Mouse (Mus musculus): ENCODE data around the gene Rbm19. TPM values are rescaled to one million over a fixed set of nuclear protein-coding genes. Genes with fewer than 3 reads are reported as not detected.
"Not testable (repeated sequence)": the region's sequence is repeated elsewhere in the genome, so short reads cannot be mapped to it uniquely, and the experiment has no call there.

Gene Rbm19
- polyA plus RNA-seq, 1 experiment from 2014 or later, result 32.0 TPM

DNA sequence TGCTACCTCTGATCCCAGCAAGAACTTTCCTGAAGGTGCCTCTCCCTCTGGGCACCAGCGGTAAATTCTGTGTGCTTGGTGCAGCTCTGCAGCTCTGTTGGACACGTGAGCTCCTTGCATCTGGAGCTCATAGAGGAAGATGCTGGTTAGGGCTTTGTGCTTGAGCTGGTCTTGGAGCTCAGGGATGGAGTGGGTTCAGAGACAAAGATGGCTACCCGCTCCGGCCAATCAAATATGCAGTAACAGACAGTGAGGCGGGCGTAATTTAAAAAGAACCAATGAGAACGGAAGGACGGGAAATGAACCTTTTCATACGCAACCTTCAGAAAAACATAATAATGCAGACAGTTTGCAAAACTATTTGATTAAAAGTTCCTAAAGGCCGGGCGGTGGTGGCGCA lies 1.9 kb upstream of the Rbm19 start:
- peaks cover 7% of the 10 kb centered on the region for H3K36me3 ChIP-seq
- no peak for DNase-seq (ENCODE audit: low spot score)
- WGBS, result 84% methylated on average over 12 of the region's 12 CpGs

DNA sequence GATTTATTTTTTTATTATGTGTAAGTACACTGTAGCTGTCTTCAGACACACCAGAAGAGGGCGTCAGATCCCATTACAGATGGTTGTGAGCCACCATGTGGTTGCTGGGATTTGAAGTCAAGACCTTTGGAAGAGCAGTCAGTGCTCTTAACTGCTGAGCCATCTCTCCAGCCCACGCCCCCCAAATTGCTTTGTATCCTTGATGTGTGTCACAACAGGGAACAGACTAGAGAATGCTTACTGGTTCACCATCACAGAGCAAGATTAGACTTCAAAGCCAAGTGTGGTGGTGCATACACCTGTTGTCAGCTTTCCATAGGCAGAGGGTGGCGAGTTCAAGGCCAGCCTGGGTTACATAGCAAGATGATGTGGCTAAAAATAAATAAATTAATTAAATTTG lies 896 bp downstream of the Rbm19 start:
- not testable (repeated sequence) for H3K9me3 ChIP-seq (replicated peaks); H3K27me3 ChIP-seq (ENCODE audit: low read depth, poor library complexity, severe bottlenecking); DNase-seq (ENCODE audit: low spot score); H3K27ac ChIP-seq (replicated peaks)
- Histone ChIP-seq H3K36me3 (peaks cover 35% of the 10 kb centered on the region), H3K4me3 (peak overlapping the region; percentile 93), H3K4me1 (peaks cover 15% of the 10 kb centered on the region)
- WGBS, result 41% methylated on average over 3 of the region's 3 CpGs

More for the DNA sequence above, 1.9 kb upstream of the Rbm19 start:
- Histone ChIP-seq H3K27me3 (ENCODE audit: low read depth, poor library complexity, severe bottlenecking) (no peaks in the 10 kb centered on the region), H3K4me1 (peaks cover 15% of the 10 kb centered on the region), H3K4me3 (no peak overlapping the region), H3K9me3 (replicated peaks) (no peaks in the 10 kb centered on the region), H3K27ac (replicated peaks) (no peak overlapping the region)

DNA sequence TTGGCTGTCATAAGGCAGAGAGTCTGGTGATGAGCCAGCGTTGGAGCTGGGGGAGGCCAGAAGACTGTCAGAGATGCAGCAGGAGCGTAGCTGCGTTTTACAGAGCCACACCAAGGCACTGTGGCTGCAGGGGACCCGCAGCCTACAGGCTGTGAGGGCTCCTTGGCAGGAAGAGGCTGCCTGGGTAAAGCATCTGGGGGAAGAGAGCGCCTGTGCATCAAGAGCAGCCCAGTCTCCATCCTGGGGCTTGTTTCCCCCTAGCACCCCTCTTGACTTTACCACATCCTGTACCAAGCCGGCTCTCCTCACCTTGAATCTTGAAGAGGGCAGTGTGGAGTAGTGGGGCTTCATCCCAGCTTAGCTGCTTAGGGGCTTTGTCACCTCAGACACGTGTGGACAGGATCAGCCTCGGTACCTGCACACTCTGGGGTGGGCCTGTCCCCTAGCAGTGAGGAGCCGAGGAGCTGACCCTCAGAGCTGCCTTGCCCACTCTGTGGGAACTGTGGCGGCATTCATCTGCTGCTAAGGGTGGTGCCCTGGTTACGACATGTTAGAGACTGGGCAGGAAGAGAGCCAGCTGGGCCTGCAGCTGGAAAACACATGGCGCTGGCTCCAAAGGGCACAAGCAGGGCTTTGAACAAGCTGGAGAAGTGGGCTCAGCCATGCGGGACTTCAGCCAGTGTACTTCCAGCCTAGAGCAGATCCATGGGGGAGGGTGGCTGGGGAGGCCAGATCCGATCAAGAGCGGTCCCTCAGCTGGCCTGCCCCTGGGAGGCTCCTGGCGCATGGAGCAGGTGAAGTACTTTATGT lies 8.8 kb downstream of the Rbm19 start:
- DNase-seq (ENCODE audit: low spot score), result no peak
- Histone ChIP-seq H3K27ac (replicated peaks) (no peak overlapping the region), H3K36me3 (peaks cover 100% of the 10 kb centered on the region), H3K9me3 (replicated peaks) (no peaks in the 10 kb centered on the region), H3K4me3 (no peak overlapping the region), H3K27me3 (ENCODE audit: low read depth, poor library complexity, severe bottlenecking) (no peaks in the 10 kb centered on the region), H3K4me1 (no peaks in the 10 kb centered on the region)
- 94% methylated on average over 16 of the region's 16 CpGs for WGBS

DNA sequence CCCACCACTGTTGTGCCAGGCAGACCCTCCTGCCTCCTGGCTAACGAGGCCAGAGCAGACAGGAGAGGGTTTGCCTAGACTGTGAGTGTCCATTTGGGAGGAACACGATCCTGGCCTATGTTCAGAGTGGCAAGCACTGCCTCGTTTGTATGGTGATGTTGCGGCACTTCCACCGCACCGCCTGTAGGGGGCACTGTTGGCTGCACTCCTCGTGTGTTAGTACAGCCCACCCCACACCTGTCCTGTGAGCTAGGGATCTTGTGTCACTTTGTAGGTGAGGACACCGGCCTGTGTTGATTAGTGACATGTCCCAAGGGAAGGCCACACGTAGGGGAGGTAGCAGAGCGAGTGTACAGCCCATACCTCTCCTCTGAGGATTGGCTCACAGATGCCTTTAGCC lies 11.4 kb downstream of the Rbm19 start:
- WGBS, result 62% methylated on average over 10 of the region's 10 CpGs
- Histone ChIP-seq H3K4me3 (no peak overlapping the region), H3K27me3 (ENCODE audit: low read depth, poor library complexity, severe bottlenecking) (no peaks in the 10 kb centered on the region), H3K27ac (replicated peaks) (no peak overlapping the region), H3K4me1 (no peaks in the 10 kb centered on the region), H3K9me3 (replicated peaks) (no peaks in the 10 kb centered on the region), H3K36me3 (peaks cover 100% of the 10 kb centered on the region)
- peak; percentile 38 for DNase-seq (ENCODE audit: low spot score)

DNA sequence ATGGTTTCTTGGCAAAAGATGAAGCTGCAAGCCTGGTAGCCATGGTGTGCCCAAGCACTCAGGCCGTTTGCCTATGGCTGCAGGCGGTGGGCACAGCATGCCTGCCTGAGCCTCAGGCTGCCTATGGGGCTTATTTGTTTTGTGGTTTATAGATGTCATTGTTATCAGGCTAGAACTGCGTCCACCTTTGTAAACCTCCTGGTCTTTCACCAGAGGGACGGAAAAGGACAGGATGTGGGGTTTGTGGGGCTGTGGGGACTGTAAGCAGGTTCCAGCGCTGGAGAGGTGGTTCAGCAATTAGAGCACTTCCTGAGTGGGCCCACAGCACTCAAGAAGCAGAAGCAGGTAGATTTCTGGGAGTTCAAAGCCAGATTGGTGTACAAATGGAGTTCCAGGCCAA lies 12.2 kb downstream of the Rbm19 start:
- WGBS, result 91% methylated on average over 5 of the region's 5 CpGs
- no peak for DNase-seq (ENCODE audit: low spot score)
- Histone ChIP-seq H3K9me3 (replicated peaks) (no peaks in the 10 kb centered on the region), H3K27me3 (ENCODE audit: low read depth, poor library complexity, severe bottlenecking) (no peaks in the 10 kb centered on the region), H3K4me1 (no peaks in the 10 kb centered on the region), H3K27ac (replicated peaks) (no peak overlapping the region), H3K36me3 (peaks cover 100% of the 10 kb centered on the region), H3K4me3 (no peak overlapping the region)

DNA sequence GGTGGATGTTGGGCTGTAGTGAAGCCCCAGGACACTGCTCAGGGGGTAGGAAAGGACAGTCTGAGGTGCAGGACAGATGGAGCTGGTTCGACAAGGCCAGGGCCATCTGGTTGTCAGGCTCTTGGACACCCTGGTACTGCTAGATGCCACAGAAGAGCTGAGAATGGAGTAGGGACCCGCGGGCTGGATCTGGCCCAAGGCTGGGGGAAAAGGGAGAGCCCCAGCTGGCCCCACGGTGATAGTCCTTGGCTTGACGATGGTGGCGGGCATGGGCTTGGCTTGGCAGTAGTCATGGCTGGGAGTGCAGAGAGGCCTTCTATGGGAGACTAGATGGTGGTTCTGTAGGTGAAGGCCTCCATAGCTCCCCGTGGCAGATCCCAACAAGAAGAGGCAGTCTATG lies 12.8 kb downstream of the Rbm19 start:
- 98% methylated on average over 7 of the region's 7 CpGs for WGBS
- Histone ChIP-seq H3K9me3 (replicated peaks) (no peaks in the 10 kb centered on the region), H3K4me3 (no peak overlapping the region), H3K36me3 (peaks cover 98% of the 10 kb centered on the region), H3K4me1 (no peaks in the 10 kb centered on the region), H3K27me3 (ENCODE audit: low read depth, poor library complexity, severe bottlenecking) (no peaks in the 10 kb centered on the region), H3K27ac (replicated peaks) (no peak overlapping the region)
- no peak for DNase-seq (ENCODE audit: low spot score)

DNA sequence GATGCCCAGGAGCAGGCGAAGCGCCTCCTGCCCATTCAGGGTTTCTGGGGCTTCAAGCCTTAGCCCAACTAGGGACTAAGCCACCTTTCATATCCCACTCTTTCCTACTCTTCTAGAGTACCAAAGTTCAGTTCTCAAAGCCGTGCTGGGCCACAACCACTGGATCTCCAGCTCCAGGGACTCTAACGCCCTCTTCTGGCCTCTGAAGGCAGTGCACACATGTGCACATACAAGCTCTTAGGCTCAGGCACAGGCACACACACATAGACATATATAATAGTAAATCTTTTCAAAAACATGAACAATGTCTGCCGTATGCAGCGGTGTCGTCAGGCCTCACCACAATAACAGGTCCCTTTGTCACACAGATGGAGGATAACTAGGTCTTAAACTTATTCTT lies 13.5 kb downstream of the Rbm19 start:
- no peak overlapping the region for H3K4me3 ChIP-seq
- H3K27ac ChIP-seq (replicated peaks), result no peak overlapping the region
- peaks cover 94% of the 10 kb centered on the region for H3K36me3 ChIP-seq
- no peak for DNase-seq (ENCODE audit: low spot score)
- 93% methylated on average over 7 of the region's 7 CpGs for WGBS
- H3K9me3 ChIP-seq (replicated peaks), result no peaks in the 10 kb centered on the region
- H3K27me3 ChIP-seq (ENCODE audit: low read depth, poor library complexity, severe bottlenecking), result no peaks in the 10 kb centered on the region
- no peaks in the 10 kb centered on the region for H3K4me1 ChIP-seq

DNA sequence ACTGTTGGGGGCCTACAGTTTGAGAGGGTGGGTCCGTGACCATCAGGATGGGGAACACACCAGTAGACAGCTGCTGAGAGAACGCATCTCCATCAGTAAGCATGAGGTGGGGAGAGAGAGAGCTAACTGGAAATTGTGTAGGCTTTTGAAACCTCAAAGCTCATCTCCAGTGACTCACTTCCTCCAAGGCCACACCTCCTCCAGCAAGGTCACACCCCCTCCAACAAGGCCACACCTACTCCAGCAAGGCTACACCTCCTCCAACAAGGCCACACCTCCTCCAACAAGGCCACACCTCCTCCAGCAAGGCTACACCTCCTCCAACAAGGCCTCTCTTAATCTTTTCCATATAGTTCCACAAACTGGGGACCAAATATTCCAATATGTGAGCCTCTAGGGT lies 13.9 kb downstream of the Rbm19 start:
- Histone ChIP-seq H3K27ac (replicated peaks) (no peak overlapping the region), H3K4me3 (no peak overlapping the region), H3K27me3 (ENCODE audit: low read depth, poor library complexity, severe bottlenecking) (no peaks in the 10 kb centered on the region), H3K4me1 (no peaks in the 10 kb centered on the region), H3K36me3 (peaks cover 93% of the 10 kb centered on the region), H3K9me3 (replicated peaks) (no peaks in the 10 kb centered on the region)
- DNase-seq (ENCODE audit: low spot score), result no peak
- WGBS, result 94% methylated on average over 2 of the region's 2 CpGs

DNA sequence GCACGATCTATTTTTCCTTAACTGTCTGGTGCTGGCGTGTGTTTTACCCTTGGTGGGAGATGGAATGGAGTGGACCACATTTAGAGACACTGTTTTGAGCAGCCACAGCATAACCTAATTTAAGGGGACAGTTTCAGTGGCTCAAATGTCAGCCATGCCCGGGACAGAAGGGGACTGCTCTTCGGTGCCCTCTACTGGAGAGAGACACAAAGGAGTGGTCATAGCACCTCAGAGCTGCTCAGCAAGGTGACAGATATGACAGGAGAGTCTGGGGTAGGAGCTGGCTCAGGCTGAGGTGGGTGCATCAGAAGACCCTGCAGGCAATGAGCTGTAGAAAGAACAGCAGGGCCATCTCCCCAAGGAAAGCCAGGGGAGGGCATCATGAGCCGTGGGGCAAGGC lies 15.3 kb downstream of the Rbm19 start:
- WGBS, result 64% methylated on average over 5 of the region's 5 CpGs
- DNase-seq (ENCODE audit: low spot score), result peak; percentile 32
- peaks cover 82% of the 10 kb centered on the region for H3K36me3 ChIP-seq

DNA sequence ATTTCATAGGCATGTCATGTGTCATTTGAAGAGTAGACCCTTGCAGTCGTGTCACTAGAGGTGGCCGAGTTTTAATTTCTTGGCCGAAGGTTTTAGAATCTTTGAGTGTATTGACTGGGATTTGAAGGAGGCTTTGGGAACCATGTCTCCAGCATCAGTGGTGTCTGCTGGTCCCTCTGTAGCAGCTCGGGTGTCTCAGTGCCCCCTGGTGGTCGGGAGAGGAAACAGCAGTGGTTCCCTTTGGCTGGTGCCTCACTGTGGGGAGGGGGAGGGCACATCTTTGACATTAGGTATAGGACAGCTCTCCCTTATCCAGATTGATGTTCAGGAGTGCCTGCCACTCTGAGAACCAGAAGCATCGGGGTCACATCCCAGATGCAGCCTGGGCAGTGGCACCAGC lies 17.7 kb downstream of the Rbm19 start:
- H3K27me3 ChIP-seq (ENCODE audit: low read depth, poor library complexity, severe bottlenecking), result peaks cover 20% of the 10 kb centered on the region; the same call in 1 of the 2 replicates
- 43% methylated on average over 6 of the region's 6 CpGs for WGBS
- H3K36me3 ChIP-seq, result peaks cover 72% of the 10 kb centered on the region
- H3K4me1 ChIP-seq, result peaks cover 18% of the 10 kb centered on the region
- no peak overlapping the region for H3K27ac ChIP-seq (replicated peaks)
- no peaks in the 10 kb centered on the region for H3K9me3 ChIP-seq (replicated peaks)
- DNase-seq (ENCODE audit: low spot score), result peak; percentile 60
- H3K4me3 ChIP-seq, result no peak overlapping the region

More for the DNA sequence above, 15.3 kb downstream of the Rbm19 start:
- Histone ChIP-seq H3K9me3 (replicated peaks) (no peaks in the 10 kb centered on the region), H3K4me1 (peaks cover 14% of the 10 kb centered on the region), H3K27me3 (ENCODE audit: low read depth, poor library complexity, severe bottlenecking) (no peaks in the 10 kb centered on the region), H3K27ac (replicated peaks) (no peak overlapping the region), H3K4me3 (no peak overlapping the region)

DNA sequence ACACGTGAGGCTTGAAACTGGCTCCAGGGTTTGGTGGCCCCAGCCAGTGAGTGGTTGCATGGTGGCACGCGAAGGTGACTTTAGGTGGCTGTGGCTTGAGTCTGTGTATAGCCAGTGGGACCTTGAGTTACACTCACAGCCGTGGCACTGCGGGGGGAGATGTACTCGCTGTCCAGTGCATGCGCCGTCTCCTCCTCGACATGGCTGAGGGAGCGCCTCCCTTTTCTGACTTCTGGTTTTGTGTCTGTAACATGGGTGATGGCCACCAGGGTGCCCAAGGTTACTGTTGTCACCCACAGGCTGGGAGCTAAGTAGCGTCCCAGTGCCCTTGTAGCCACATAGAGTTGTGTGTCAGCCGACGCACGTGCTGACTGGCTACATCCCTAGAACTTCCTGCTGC lies 19.1 kb downstream of the Rbm19 start:
- Histone ChIP-seq H3K27ac (replicated peaks) (peak overlapping the region; percentile 66; the same call in 1 of the 2 replicates), H3K4me1 (peaks cover 22% of the 10 kb centered on the region), H3K27me3 (ENCODE audit: low read depth, poor library complexity, severe bottlenecking) (peaks cover 31% of the 10 kb centered on the region), H3K4me3 (no peak overlapping the region), H3K9me3 (replicated peaks) (no peaks in the 10 kb centered on the region), H3K36me3 (peaks cover 62% of the 10 kb centered on the region)
- no peak for DNase-seq (ENCODE audit: low spot score)
- 91% methylated on average over 14 of the region's 14 CpGs for WGBS

DNA sequence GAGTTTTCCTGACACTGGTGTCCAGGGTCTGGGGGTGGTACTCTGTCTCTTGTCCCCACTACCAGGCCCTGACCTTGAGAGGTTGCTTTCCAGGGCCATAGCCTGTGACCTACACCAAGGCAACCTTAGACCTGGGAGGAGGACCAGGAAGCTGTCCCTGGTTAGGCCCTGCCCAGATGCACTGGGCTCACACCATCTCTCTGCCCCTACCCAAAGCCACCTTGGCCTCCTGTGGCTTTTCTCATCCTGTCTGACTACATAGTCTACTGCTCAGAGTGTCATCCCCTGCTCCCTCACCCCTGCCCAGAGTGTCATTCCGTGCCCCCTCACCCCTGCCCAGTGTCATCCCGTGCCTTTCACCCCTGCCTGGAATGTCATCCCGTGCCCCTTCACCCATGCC lies 19.6 kb downstream of the Rbm19 start:
- Histone ChIP-seq H3K9me3 (replicated peaks) (no peaks in the 10 kb centered on the region), H3K27me3 (ENCODE audit: low read depth, poor library complexity, severe bottlenecking) (peaks cover 35% of the 10 kb centered on the region), H3K36me3 (peaks cover 62% of the 10 kb centered on the region), H3K4me1 (peaks cover 22% of the 10 kb centered on the region), H3K4me3 (no peak overlapping the region), H3K27ac (replicated peaks) (peak overlapping the region; percentile 66)
- WGBS, result 71% methylated on average over 3 of the region's 3 CpGs
- DNase-seq (ENCODE audit: low spot score), result no peak

DNA sequence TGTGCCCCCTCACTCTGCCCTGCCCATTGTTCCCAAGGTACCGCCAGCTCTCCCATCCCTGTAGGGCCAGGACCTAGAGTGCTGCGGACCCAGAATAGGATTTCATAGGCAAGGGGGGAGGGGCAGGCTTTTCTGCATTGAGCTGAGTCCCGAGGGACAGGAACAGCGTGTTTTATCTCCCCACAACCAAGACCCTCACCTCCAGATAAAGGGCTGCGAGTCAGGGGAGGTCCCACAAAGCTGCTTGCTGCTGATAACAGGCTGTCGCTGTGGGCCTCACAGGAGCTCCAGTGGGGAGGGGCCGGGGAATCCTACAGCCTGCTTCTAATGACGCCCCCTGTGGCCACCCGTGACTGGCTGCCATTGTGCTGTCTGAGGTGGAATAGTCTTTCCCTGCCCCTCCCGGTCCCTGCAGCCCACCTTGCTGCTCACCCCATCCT lies 20.0 kb downstream of the Rbm19 start:
- H3K36me3 ChIP-seq, result peaks cover 62% of the 10 kb centered on the region
- WGBS, result 35% methylated on average over 10 of the region's 10 CpGs
- no peaks in the 10 kb centered on the region for H3K9me3 ChIP-seq (replicated peaks)
- H3K27ac ChIP-seq (replicated peaks), result peak overlapping the region; percentile 66
- peaks cover 22% of the 10 kb centered on the region for H3K4me1 ChIP-seq
- peaks cover 40% of the 10 kb centered on the region for H3K27me3 ChIP-seq (ENCODE audit: low read depth, poor library complexity, severe bottlenecking)
- no peak overlapping the region for H3K4me3 ChIP-seq
- no peak for DNase-seq (ENCODE audit: low spot score)

Measured in midbrain, embryonic 10.5 days (tissue).